Mouse (Mus musculus) E14TG2a.4 (cell line): ENCODE data around the gene Shmt1.

Experiments used
- CTCF ChIP-seq: conservative IDR thresholded peaks from 2 replicates; pipeline ENCODE4 v1.5.1; 2014; ENCODE audit warnings: low read length
- NANOG ChIP-seq: IDR thresholded peaks from 2 replicates; pipeline ENCODE4 v1.6.1; 2014; ENCODE audit warnings: borderline replicate concordance, low read length, mixed read lengths

DNA sequence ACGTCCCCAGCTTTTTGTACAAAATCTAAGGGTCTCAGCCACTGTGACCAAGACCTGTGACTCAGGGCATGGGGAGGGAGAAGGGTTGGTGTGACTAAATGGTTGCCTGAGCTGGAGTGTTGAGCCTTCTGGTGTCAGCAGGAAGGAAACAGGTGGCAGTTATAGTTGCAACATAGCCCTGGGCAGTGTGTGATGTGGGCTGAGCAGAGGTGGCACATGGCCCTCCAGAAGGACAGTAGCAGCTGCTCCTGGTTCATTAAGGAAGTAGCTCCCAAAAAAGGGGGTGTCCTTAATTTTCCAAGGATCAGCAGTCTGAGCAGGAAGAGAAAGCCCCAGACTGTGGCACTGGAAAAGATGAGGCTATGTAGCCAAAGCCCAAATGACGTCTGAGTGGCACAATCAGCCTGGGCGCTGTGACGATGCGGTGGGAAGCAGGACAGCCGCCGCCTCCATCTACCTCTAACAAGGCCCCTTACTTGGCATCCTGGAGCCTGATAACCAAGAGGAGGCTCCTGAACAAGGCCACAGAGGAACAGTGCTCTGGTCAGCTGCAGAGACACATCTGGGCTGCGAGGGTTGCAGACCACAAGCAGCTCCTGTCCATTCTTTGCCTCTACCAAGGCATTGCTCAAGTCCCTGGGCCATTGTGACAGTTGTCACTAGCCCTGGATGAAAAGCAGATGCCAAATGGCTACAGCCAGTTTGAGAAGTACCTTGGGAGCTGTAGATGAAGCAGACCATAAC is 27.2 kb downstream of the Shmt1 start:
- TF ChIP-seq CTCF (no peak), NANOG (no peak)
